Mouse (Mus musculus): ENCODE data around the gene Slco4c1.

Slco4c1 gene

DNA sequence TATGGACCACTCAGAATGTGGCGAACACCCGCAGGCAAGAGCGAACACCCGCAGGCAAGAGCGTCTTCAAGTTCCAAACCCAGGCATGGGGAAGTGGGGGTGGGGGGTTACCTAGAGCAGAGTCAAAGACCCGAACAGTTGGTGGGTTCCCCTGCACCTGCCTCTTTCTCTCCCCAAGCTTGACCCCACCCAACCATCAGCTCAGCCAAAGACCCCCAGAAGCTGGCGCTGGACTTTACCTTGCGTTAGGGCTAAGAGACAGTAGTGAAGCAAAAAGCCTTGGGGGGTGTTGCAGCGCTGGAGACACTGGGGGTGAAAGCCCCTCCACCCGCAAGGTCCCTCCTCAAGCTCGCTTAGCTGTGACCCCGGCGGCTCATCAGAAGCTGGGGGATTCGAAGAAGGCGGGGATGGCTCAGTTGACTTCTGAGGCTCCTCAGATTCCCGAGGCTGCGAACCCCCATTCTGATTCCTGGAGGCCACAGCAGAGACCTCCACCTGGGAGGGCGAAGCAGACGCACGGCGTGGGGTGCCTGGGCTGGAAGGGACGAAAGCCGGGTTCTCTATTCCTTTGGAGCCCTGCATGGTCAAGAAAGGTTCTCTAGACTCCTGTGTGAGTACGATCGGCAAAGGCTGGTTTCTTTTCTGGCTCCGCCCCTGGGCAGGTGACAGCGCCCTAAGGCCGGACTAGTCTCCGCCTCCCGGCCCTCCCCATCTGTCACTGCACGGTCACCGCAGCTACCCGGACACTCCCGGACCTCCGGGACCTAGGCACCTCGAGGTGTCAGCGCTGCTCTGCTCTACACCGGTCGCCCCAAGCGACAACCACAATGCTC is at the start of gene Slco4c1:
TSS of gene Slco4c1 (minus strand) at position 644 of the 833 bp plus-strand sequence.
- peak; percentile 36 for DNase-seq

GRCm38 (mm10) chr1:96917333-96917732 is 45.4 kb upstream of the Slco4c1 start:
- DNase-seq, result no peak

- DNase-seq, result no peak
Observed at GRCm38 (mm10) chr1:96883788-96884187, 11.8 kb upstream of the Slco4c1 start.

DNA sequence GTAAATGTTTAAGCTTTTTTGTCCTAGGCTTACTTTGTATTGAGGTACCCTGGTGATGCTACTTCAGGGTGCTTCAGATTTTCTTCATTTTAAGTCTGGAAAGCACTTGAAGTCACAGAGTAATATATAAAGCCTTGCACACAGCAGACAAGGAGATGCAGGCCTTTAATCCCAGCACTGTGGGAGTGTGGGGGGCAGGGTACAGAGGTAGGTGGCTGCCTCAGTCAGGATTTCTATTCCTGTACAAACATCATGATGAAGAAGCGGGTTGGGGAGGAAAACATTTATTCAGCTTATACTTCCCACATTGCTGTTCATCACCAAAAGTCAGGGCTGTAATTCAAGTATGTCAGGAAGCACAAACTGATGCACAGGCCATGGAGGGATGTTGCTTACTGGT is 6.6 kb upstream of the Slco4c1 start:
- DNase-seq, result no peak

- no peak for DNase-seq
Observed at GRCm38 (mm10) chr1:96876076-96876475, 4.1 kb upstream of the Slco4c1 start.

DNA sequence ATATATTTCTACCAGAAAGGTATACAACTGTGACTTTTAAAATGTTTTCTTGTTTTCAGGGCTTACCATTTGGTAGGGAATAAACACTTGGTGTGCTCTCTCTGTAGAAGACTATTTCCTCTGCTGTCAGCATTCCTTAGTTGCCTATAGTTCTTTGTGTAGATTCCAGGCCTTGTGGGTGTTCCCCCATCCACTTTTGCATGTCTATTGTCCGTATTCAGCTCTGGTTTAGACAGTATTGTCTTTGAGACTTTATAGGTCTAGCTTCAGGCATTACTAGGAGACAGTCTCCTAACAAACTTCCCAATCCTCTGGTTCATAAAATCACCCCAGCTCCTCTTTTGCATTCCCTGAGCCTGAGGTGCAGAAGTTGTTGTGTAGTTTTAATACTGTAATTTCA is 2.7 kb upstream of the Slco4c1 start:
- DNase-seq, result no peak

DNA sequence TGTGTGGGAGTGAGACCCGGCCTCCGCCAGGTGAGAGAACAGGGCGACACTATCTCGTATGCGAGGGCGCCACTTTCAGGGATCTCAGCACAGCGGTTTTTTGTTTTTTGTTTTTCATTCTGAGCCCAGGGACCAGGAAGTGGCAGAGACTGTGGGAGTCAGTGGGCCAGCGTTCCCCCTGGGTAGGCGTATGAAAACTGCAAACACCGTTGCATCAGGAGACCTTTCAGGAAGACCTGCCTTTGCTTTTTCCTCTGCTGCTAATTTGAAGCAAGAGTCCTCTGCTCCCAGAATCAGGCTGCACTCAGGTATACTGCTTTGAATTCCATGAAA is 356 bp upstream of the Slco4c1 start:
- no peak for DNase-seq

- DNase-seq, result peak; percentile 5
Observed at GRCm38 (mm10) chr1:96870764-96871307, 1.1 kb downstream of the Slco4c1 start.

DNA sequence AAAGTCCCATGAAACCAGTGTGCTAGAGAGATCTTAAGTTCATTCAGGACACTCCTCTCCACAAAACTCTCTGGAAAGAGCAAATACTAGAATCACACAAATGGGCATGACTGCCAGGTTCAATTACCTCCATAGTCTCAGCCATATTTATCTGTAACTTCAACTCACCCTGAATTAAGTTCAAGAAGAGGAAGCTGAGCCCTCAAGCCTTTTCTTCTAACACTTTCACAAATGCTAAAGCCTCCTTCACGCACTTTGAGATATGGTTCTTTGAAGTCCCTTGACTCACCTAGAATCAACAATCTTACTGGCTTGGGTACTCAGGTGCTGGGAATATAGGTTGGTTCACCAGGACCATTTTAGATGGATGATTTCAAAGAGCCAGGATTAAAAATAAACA is 3.2 kb downstream of the Slco4c1 start:
- DNase-seq, result no peak

- DNase-seq, result no peak
Observed at GRCm38 (mm10) chr1:96866002-96866401, 6.0 kb downstream of the Slco4c1 start.

GRCm38 (mm10) chr1:96864120-96864519 is 7.9 kb downstream of the Slco4c1 start:
- DNase-seq, result no peak

DNA sequence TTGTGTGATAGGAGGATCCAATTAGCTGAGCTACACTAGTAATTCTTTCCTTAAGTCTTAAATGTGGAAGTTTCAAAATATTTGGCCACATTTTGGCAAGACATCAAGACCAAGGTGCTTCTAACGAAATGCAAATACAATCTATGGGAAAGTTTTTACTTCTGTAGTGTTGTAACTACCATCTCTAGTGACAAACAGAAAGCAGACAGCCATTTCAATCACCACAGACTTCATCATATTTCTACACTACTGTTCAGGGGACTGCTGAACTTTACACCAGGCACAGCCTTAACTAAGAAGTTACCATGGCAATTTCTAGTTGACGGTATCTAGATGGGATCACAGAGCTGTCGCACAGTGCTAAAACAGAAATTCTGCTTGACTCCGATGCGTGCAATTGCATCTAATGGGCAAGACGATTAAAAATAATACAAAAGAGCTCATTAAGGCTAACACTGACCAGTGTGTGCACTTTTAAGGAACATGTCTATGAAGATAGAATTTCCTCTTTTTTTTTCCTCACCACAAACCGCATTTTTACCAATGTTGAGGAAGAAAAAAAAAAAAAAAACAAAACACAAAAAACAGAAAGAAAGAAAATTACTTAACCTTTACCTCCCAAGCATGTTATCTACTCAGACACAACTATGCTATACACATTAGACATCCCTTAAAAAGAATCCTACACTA is 11.8 kb downstream of the Slco4c1 start:
- no peak for DNase-seq

GRCm38 (mm10) chr1:96853541-96853940 is 18.4 kb downstream of the Slco4c1 start:
- DNase-seq, result no peak

GRCm38 (mm10) chr1:96849101-96849500 is 22.9 kb downstream of the Slco4c1 start:
- DNase-seq, result no peak

DNA sequence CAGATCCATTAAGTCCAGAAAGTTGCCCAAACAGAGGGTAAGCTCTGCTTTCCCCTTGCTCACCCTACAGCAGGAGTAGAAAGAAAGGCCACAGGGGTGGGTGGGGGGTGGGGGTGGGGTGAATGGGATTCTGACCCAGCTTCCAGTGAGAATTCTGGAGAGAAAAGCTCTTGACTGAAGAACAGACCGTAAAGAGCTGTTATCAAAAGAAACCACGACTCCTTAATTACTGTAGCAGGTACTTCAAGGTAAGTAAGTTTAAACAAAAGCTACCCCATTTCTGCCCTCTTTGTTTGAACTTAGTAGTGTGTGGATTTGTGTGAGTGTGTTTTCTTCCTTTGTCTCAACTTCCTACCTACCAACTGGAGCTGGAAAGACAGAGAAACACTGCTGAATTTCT is 23.4 kb downstream of the Slco4c1 start:
- no peak for DNase-seq

DNA sequence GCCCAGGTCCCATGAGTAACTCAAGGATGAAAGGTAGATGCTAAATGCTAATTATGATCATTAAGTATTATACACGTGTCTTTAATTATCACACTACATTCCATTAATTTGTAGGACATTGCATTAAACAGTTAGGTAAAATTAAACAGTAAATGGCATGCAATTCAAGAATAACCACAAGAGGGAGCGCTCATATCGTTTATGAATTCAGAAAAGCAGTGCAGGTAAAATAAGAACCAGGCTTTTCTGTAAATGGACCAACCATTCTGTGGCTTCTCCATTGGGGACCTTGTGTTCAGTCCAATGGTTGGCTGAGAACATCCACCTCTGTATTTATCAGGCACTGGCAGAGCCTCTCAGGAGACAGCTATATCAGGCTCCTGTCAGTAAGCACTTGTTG is 25.2 kb downstream of the Slco4c1 start:
- peak; percentile 59 for DNase-seq

DNA sequence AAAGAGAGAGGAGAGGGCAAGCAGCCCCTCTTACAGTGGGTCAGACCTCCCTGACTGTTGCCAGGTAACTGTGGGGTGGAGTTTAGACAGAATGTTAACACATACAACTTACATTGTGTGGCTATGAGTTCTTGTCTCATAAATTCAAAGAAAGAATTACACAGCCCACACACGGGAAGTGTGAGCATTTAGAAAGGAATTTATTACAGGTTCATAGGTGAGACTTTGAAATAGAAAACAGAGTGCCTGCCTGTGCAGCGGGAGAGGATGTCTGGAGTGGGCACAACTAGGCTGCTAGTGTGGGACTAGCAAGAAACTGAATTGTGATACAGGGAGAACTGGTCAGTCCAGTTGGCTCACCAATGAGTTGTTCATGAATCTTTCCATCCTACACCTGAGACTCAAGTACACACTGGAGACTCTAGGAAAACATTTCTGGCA is 66.7 kb downstream of the Slco4c1 start:
- no peak for DNase-seq

GRCm38 (mm10) chr1:96801595-96801994 is 70.4 kb downstream of the Slco4c1 start:
- DNase-seq, result peak; percentile 67

DNA sequence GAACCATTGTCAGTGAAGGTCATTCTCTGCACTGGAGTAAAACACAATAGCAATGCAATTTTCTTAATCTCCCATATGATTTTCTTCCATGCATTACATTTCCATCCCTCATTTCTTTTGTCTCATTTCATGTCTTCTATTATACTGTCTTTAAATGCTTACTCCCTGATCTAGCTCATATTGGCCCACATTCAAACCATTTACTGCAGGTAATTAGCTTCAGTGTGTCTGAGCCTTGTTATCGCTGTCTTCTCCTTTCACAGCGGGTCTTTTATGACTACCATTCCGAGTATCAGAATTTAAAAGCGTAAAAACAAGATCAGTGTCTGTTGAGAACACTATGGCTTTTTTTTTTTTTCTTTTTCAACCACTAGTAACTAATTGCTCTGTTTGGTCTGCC is 77.3 kb downstream of the Slco4c1 start:
- DNase-seq, result no peak

- DNase-seq, result no peak
Observed at GRCm38 (mm10) chr1:96794290-96794689, 77.7 kb downstream of the Slco4c1 start.

DNA sequence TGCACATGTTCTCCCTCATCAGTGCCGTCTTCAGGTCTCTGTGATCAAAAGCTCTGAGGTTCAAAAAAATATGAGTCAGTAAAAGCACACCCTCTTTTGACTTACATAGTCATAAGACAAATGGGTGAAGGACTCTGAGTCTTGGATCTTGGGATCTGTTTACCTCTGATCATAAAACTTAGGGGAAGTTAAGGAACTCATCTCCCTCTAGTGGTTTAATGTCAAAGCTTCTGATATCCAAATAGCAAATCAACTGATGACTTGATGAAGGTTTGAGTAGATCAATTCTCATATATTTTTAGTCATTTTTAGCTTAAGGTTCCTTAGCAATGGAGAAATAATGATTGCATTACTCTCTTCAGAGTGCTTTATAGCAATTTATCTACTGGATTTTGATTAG is 82.7 kb downstream of the Slco4c1 start:
- no peak for DNase-seq

DNA sequence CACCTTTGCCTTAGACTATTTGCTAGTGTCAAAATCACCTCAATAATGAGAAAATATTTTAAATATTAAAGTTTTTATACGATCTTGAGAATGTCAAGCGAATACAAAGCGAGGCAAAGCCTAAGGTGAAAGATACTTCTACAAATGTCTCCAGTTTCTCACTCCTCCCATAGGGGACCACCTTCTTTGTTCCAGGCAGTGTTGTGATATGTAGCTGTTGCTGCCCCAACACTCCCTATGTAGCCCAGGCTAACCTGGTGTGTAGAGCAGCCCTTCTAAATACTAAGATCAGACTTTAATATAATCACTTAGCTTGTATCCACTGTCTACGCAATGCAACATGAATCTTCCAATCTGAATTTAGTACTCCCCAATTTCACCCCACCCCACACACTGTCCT is 97.8 kb downstream of the Slco4c1 start:
- DNase-seq, result no peak

DNA sequence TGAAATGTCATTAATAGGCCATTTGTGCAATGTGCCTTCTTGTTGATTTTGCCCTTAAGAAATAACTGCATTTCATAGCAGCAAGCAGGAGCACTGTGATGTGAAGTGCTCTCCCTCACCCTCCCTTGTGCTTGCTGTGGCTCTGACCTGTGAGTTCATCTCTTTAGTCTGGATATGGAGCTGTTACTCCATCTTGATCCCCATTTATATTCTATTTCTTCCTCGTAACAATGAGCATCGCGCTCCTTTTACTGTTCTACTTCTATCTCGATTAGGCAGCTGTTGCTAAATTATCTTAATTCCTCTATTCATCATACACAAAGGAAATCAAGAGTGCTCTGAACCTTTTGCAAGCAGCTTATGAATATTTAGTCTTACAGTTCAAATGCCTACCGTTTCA is 98.3 kb downstream of the Slco4c1 start:
- no peak for DNase-seq

- DNase-seq, result no peak
Observed at GRCm38 (mm10) chr1:96770283-96770682, 101.7 kb downstream of the Slco4c1 start.
